Mouse (Mus musculus) megakaryocyte, embryonic 14.5 days (primary cell): Measurements from ENCODE around the gene Mrgbp.

Experiments used
- FLI1 ChIP-seq: IDR thresholded peaks from 2 replicates; pipeline ENCODE4 v1.6.1; 2012; ENCODE audit warnings: low read length, inconsistent platforms, mixed read lengths
- GATA1 ChIP-seq: IDR thresholded peaks from 3 replicates; pipeline ENCODE4 v1.6.1; 2012; ENCODE audit warnings: mixed read lengths, low read length, inconsistent platforms, borderline replicate concordance

DNA sequence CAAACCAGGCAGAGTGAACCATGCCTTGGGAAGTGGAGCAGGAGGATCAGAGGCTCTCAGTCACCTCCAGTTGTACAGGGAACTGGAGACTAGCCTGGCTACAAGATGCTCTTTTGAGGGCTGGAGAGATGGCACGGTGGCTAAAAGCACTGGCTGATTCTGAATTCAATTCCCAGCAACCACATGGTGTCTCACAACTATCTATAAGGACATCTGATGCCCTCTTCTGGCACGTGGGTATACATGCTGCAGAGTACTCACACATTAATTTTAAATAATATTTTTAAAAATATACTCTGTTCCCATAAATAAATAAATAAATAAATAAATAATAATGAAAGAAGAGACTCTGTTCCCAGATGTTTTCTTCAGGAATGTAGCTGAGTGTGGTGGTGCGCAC is 25.9 kb upstream of the Mrgbp start:
- TF ChIP-seq GATA1 (no peak), FLI1 (no peak)
